23 mouse cellular contexts compared by ENCODE assay signal in genomic region chr1:132990733-132991132, GRCm38 (mm10).
"Had no signal": no experiment of that assay in that cellular context is flagged by ENCODE, and none has a peak within 500 bp of the region (broad histone marks: within the 10 kb centered on the region; RNA-seq: fewer than 3 reads in every experiment).

No protein-coding gene starts in this region.

- H3K4me2 ChIP-seq: heart, embryonic 11.5 days; hindbrain, embryonic 12.5 days; hindbrain, embryonic 14.5 days; kidney, embryonic 15.5 days; limb, embryonic 13.5 days; limb, embryonic 15.5 days; liver, embryonic 12.5 days had no signal

- H3K27ac ChIP-seq: heart, adult 2 months; hindbrain, embryonic 10.5 days; hindbrain, embryonic 12.5 days; hindbrain, embryonic 14.5 days; kidney, embryonic 15.5 days; kidney, postnatal 0 days; limb, embryonic 13.5 days; limb, embryonic 15.5 days; liver, embryonic 12.5 days; liver, embryonic 14.5 days had no signal

- H3K4me1 ChIP-seq: hindbrain, embryonic 10.5 days; hindbrain, embryonic 12.5 days; kidney, embryonic 15.5 days; limb, embryonic 13.5 days; limb, embryonic 15.5 days had no signal

- H3K27me3 ChIP-seq: hindbrain, embryonic 12.5 days; kidney, embryonic 15.5 days; limb, embryonic 13.5 days; limb, embryonic 15.5 days; liver, embryonic 12.5 days had no signal

- H3K9ac ChIP-seq: hindbrain, embryonic 12.5 days; hindbrain, embryonic 14.5 days; kidney, embryonic 15.5 days; limb, embryonic 13.5 days; limb, embryonic 15.5 days; liver, embryonic 12.5 days; liver, embryonic 14.5 days had no signal

- H3K4me3 ChIP-seq: heart, adult 2 months; hindbrain, embryonic 10.5 days; hindbrain, embryonic 12.5 days; kidney, embryonic 15.5 days; limb, embryonic 13.5 days; limb, embryonic 15.5 days; liver, embryonic 12.5 days had no signal

- ATAC-seq: hindbrain, embryonic 16.5 days; intestine, embryonic 16.5 days; liver, embryonic 12.5 days had no signal

- H3K9me3 ChIP-seq: hindbrain, embryonic 10.5 days; hindbrain, embryonic 12.5 days; kidney, embryonic 15.5 days; limb, embryonic 13.5 days; limb, embryonic 15.5 days; liver, embryonic 12.5 days had no signal

- DNase-seq: gastrocnemius, postnatal 25 days; heart, adult 2 months; heart, postnatal 10 days; heart, postnatal 4 days; kidney, adult 11 months; kidney, adult 2 months; kidney, adult 9 months; kidney, postnatal 14 days; kidney, postnatal 36 days; layer of hippocampus, postnatal 36 days; left cerebral cortex, postnatal 4 days had no signal
